Mouse (Mus musculus) liver, adult 2 months (tissue): Measurements from ENCODE around the gene Slc15a5. TPM values are rescaled to one million over a fixed set of nuclear protein-coding genes. Genes with fewer than 3 reads are reported as not detected.

Experiments
- DNase-seq: peaks from one replicate; pipeline ENCODE4 v3.0.0-alpha.2; 2011; ENCODE audit warnings: low read depth, low spot score; ENCODE audit errors: extremely low read depth
- H3K27ac ChIP-seq: fragments of 200-500 bp; replicated peaks from 2 replicates; pipeline ENCODE4 v1.5.1; 2012; ENCODE audit warnings: low read depth, mild to moderate bottlenecking, control low read depth, inconsistent platforms, low read length; ENCODE audit not compliant: insufficient read depth
- H3K27me3 ChIP-seq: fragments of 200-500 bp; 2 replicates; pipeline ENCODE4 v1.6.1; 2012; ENCODE audit warnings: mild to moderate bottlenecking, moderate library complexity, low read length, inconsistent platforms; ENCODE audit not compliant: control insufficient read depth, insufficient read depth
- H3K36me3 ChIP-seq: fragments of 200-500 bp; 2 replicates; pipeline ENCODE4 v1.6.1; 2012; ENCODE audit warnings: low read length, inconsistent platforms; ENCODE audit not compliant: control insufficient read depth, insufficient read depth
- H3K4me1 ChIP-seq: fragments of 200-500 bp; 2 replicates; pipeline ENCODE4 v1.6.1; 2011; ENCODE audit warnings: low read length; ENCODE audit not compliant: control insufficient read depth, insufficient read depth
- H3K4me3 ChIP-seq: fragments of 200-500 bp; 2 replicates; pipeline ENCODE4 v1.5.1; 2011; ENCODE audit warnings: low read depth, mild to moderate bottlenecking, control low read depth, low read length, moderate library complexity; ENCODE audit not compliant: insufficient read depth
- H3K79me2 ChIP-seq: fragments of 200-500 bp; 2 replicates; pipeline ENCODE4 v1.6.1; 2012; ENCODE audit warnings: inconsistent platforms, mild to moderate bottlenecking, low read length, moderate library complexity; ENCODE audit not compliant: control insufficient read depth, insufficient read depth
- H3K9ac ChIP-seq: fragments of 200-500 bp; 2 replicates; pipeline ENCODE4 v1.6.1; 2012; ENCODE audit warnings: low read depth, mild to moderate bottlenecking, control low read depth, inconsistent platforms, low read length
- CTCF ChIP-seq: fragments of 200-500 bp; IDR thresholded peaks from 2 replicates; pipeline ENCODE4 v1.5.1; 2011; ENCODE audit warnings: low read depth, low read length, control low read depth
- POLR2A ChIP-seq: fragments of 200-500 bp; IDR thresholded peaks from 2 replicates; pipeline ENCODE4 v1.6.1; 2011; ENCODE audit warnings: low read length, control low read depth; ENCODE audit not compliant: insufficient read depth; ENCODE audit errors: extremely low read depth
- WGBS: fragments of 180-500 bp; shearing (Covaris S2); methylation state at CpG from one replicate; pipeline ENCODE4 v1.1.7; 2018; 5-methylcytosine and 5-hydroxymethylcytosine counted together
- polyA plus RNA-seq: library from polyadenylated mRNA; depleted of rRNA; stranded (reverse); fragments of >200 nt; gene quantifications from 2 replicates; pipeline ENCODE4 v1.2.3, GENCODE M21; 2012
- total RNA-seq: library from RNA; depleted of rRNA; stranded (reverse); fragments of >200 nt; gene quantifications from 2 replicates; pipeline ENCODE4 v1.2.3, GENCODE M21; 2014

Slc15a5 gene
- total and polyA plus RNA-seq, 2 experiments, result 1.0 to 1.1 TPM

- Histone ChIP-seq H3K36me3 (no peaks in the 10 kb centered on the region), H3K9ac (no peak overlapping the region), H3K4me3 (no peak overlapping the region), H3K79me2 (no peaks in the 10 kb centered on the region), H3K4me1 (no peaks in the 10 kb centered on the region; the same call in 1 of the 2 replicates), H3K27ac (no peak overlapping the region), H3K27me3 (no peaks in the 10 kb centered on the region)
- WGBS, result 88% methylated on average over 5 of the region's 5 CpGs
- TF ChIP-seq POLR2A, result no peak
- TF ChIP-seq CTCF, result peak; percentile 55
- no peak for DNase-seq
Measured at GRCm38 (mm10) chr6:138037587-138037986, 42.1 kb downstream of the Slc15a5 start.

DNA sequence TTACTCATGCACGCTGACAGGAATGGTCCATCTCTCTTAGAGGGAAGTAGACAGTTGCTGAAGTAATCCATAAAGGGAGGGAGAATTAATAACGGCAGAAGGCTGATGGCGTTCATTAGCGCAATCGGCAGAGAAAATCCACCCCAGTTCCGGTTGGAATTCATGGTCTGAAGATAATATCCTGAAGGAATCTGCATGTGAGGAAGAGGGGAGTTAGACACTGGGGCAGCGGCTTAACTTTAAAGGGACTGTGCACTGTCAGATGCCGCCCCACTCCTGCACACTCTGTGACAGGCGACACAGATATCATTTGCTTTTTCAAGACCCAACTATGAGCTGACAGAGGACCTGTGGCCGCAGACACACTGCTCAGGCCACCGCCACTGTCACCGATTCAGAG is 42.8 kb downstream of the Slc15a5 start:
- Histone ChIP-seq H3K27me3 (no peaks in the 10 kb centered on the region), H3K9ac (no peak overlapping the region), H3K36me3 (no peaks in the 10 kb centered on the region), H3K79me2 (no peaks in the 10 kb centered on the region), H3K4me3 (no peak overlapping the region), H3K27ac (no peak overlapping the region), H3K4me1 (no peaks in the 10 kb centered on the region; the same call in 1 of the 2 replicates)
- 93% methylated on average over 12 of the region's 12 CpGs for WGBS
- no peak for TF ChIP-seq POLR2A
- no peak for TF ChIP-seq CTCF
- DNase-seq, result no peak

GRCm38 (mm10) chr6:138016898-138017297 is 62.8 kb downstream of the Slc15a5 start:
- H3K79me2 ChIP-seq, result no peaks in the 10 kb centered on the region
- no peaks in the 10 kb centered on the region for H3K27me3 ChIP-seq
- no peak overlapping the region for H3K4me3 ChIP-seq
- no peaks in the 10 kb centered on the region for H3K36me3 ChIP-seq
- no peak overlapping the region for H3K9ac ChIP-seq
- no peak overlapping the region for H3K27ac ChIP-seq
- no peak for DNase-seq
- H3K4me1 ChIP-seq, result no peaks in the 10 kb centered on the region
- TF ChIP-seq CTCF (no peak), POLR2A (no peak)

- no peaks in the 10 kb centered on the region for H3K36me3 ChIP-seq
- H3K4me1 ChIP-seq, result no peaks in the 10 kb centered on the region
- no peak overlapping the region for H3K4me3 ChIP-seq
- H3K9ac ChIP-seq, result no peak overlapping the region
- WGBS, result 86% methylated on average over 16 of the region's 16 CpGs
- H3K79me2 ChIP-seq, result no peaks in the 10 kb centered on the region
- no peaks in the 10 kb centered on the region for H3K27me3 ChIP-seq
- DNase-seq, result no peak
- H3K27ac ChIP-seq, result no peak overlapping the region
- TF ChIP-seq CTCF (no peak), POLR2A (no peak)
Measured at GRCm38 (mm10) chr6:138014976-138015674, 64.6 kb downstream of the Slc15a5 start.

GRCm38 (mm10) chr6:138011955-138012354 is 67.8 kb downstream of the Slc15a5 start:
- Histone ChIP-seq H3K4me3 (no peak overlapping the region), H3K27me3 (no peaks in the 10 kb centered on the region), H3K79me2 (no peaks in the 10 kb centered on the region), H3K4me1 (no peaks in the 10 kb centered on the region), H3K36me3 (no peaks in the 10 kb centered on the region), H3K27ac (no peak overlapping the region), H3K9ac (no peak overlapping the region)
- DNase-seq, result no peak
- 91% methylated on average over 6 of the region's 6 CpGs for WGBS
- TF ChIP-seq CTCF, result no peak
- no peak for TF ChIP-seq POLR2A

DNA sequence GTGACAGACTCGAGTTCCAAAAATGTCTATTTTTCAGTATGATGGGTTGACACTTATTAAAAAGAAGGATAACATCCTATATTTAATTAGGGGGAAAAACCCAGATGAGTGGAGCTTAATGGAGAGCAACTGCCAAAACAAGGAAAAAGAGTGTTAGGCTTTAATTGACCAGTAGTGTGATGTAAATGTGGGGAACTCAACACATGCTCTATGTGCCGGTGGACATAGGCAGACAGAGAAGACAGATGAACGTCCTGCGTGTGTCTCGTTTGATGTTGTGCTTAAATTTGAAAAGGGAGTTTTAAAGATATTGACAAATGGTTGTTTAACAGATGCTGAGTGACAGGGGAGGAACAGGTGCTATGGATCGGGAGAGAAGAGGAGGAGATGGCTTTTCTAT is 72.0 kb downstream of the Slc15a5 start:
- 76% methylated on average over 6 of the region's 6 CpGs for WGBS
- TF ChIP-seq POLR2A (no peak), CTCF (no peak)
- DNase-seq, result no peak
- no peaks in the 10 kb centered on the region for H3K36me3 ChIP-seq
- H3K27ac ChIP-seq, result no peak overlapping the region
- H3K9ac ChIP-seq, result no peak overlapping the region
- H3K79me2 ChIP-seq, result no peaks in the 10 kb centered on the region
- no peak overlapping the region for H3K4me3 ChIP-seq
- H3K4me1 ChIP-seq, result no peaks in the 10 kb centered on the region
- H3K27me3 ChIP-seq, result no peaks in the 10 kb centered on the region
